Mouse (Mus musculus): Measurements from ENCODE around the gene Brpf3. TPM values are rescaled to one million over a fixed set of nuclear protein-coding genes. Genes with fewer than 3 reads are reported as not detected.
A peak's percentile ranks its signal among the peaks of the same experiment; 100 is the strongest.

Brpf3 gene
- polyA plus RNA-seq, 1 experiment from 2014 or later, result 12.9 TPM

DNA sequence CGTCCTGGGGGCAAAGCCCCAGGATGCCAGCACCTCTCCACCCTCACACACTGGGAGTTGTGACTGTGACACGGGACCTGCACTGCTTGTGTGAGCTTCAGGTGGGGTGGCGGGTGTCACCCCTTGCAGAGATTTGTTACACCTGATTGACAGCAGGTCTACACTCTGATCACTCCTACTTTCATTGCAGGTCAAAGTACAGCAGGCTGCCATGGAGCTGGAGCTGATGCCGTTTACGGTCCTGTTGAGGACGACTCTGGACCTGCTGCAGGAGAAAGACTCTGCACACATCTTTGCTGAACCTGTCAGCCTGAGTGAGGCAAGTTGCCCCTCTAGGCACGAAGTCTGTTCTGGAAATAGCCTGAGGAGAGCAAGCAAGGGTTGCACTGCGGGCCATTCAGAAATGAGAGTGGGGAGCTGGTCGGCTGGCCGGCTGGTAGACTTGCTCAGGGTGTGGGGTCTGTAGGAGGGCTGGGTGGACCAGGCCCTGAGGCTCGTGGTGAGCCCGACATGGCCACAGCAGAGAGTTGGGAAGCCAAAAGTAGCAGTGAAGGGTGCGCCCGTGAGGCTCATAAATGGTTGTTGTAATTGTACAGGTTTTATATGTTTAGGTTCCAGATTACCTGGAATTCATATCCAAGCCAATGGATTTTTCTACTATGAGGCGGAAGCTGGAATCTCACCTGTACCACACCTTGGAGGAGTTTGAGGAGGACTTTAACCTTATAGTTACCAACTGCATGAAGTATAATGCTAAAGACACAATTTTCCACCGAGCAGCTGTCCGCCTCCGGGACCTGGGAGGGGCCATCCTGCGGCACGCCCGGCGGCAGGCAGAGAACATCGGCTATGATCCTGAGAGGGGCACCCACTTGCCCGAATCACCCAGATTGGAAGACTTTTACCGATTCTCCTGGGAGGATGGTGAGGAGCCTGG, 16.3 kb downstream of the Brpf3 start:
- no peak overlapping the region for H3K9ac ChIP-seq (ENCODE audit: low read length)
- H3K27me3 ChIP-seq (replicated peaks; ENCODE audit: control insufficient read depth, insufficient read depth, low read length), result no peaks in the 10 kb centered on the region
- H3K36me3 ChIP-seq (ENCODE audit: control insufficient read depth, insufficient read depth, low read length), result peaks cover 94% of the 10 kb centered on the region
- H3K9me3 ChIP-seq (ENCODE audit: control insufficient read depth, low read length), result no peaks in the 10 kb centered on the region
- WGBS, result 88% methylated on average over 25 of the region's 25 CpGs
- no peak overlapping the region for H3K4me3 ChIP-seq (ENCODE audit: low read depth, low read length)
- DNase-seq (ENCODE audit: low spot score) (no peak), ATAC-seq (replicated peaks; ENCODE audit: low FRiP score, low TSS enrichment, low read depth) (no peak)
- H3K4me2 ChIP-seq (ENCODE audit: low read length), result no peak overlapping the region
- H3K4me1 ChIP-seq (replicated peaks; ENCODE audit: control insufficient read depth, insufficient read depth, low read length), result no peaks in the 10 kb centered on the region
- H3K27ac ChIP-seq (ENCODE audit: low read depth), result 0 out of 2 replicates have a peak overlapping the region, but pooled peaks have one; percentile 16

DNA sequence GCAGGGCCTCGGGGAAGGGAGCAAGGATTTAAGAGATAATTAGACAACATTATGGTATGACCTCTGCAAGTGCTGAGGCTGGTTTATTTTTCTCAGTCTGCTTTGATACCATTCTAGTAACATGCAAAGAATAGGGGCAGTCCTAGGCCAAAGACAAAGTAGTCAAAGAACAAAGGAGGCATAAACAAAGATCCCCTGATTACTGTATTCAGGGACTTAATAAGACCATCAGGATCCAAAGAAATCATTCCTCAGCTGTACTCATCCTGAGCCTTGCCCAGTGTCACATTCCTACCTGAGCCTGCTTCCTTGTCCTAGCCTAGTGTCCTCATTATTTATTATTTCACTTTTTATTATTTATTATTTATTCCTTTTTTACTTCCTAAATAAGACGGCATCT, 19.3 kb downstream of the Brpf3 start:
- no peak for ATAC-seq (replicated peaks; ENCODE audit: low FRiP score, low TSS enrichment, low read depth)
- H3K36me3 ChIP-seq (ENCODE audit: control insufficient read depth, insufficient read depth, low read length), result peaks cover 96% of the 10 kb centered on the region
- 85% methylated on average over 2 of the region's 2 CpGs for WGBS

DNA sequence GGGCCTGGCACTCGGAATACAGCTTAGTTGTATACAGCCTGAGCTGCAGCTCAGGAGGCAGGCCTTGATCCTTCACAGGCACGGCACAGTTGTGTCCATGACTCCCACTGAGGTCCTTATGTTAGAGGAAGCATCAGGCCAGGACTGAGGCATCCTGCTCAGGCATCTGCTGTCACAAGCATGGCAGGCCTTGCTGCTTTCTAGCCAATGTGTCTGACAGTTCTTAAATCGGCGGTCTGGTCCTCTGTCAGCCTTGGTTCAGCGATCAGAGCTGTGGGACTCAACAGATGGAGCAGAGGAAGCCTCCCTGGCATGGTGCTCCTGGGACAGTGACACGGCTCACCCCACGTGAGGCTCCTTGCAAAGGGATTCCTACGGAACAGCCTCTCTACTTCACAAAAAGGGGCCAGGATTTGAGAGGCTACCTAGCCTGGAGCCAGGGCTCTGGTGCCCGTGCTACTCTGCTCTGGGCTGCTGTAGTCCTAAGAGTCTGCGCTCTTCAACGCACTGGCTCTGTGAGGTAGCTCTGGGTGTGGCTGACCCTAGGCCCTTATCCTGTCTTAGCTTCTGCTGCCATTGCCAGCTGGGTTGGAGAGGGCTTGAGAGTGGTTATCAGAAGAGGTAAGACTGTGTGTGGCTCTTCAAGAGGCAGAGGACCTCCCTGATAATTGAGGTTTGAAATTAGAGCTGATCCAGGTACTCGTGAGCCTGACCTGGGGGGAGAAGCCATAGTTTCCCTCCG, 22.3 kb downstream of the Brpf3 start:
- Histone ChIP-seq H3K9ac (ENCODE audit: low read length) (no peak overlapping the region), H3K4me1 (replicated peaks; ENCODE audit: control insufficient read depth, insufficient read depth, low read length) (no peaks in the 10 kb centered on the region), H3K36me3 (ENCODE audit: control insufficient read depth, insufficient read depth, low read length) (peaks cover 99% of the 10 kb centered on the region), H3K9me3 (ENCODE audit: control insufficient read depth, low read length) (no peaks in the 10 kb centered on the region), H3K27me3 (replicated peaks; ENCODE audit: control insufficient read depth, insufficient read depth, low read length) (no peaks in the 10 kb centered on the region), H3K4me2 (ENCODE audit: low read length) (no peak overlapping the region), H3K27ac (ENCODE audit: low read depth) (no peak overlapping the region), H3K4me3 (ENCODE audit: low read depth, low read length) (no peak overlapping the region)
- DNase-seq (ENCODE audit: low spot score), result no peak
- 93% methylated on average over 13 of the region's 13 CpGs for WGBS
- no peak for ATAC-seq (replicated peaks; ENCODE audit: low FRiP score, low TSS enrichment, low read depth)

More for the DNA sequence above, 19.3 kb downstream of the Brpf3 start:
- Histone ChIP-seq H3K27me3 (replicated peaks; ENCODE audit: control insufficient read depth, insufficient read depth, low read length) (no peaks in the 10 kb centered on the region), H3K9ac (ENCODE audit: low read length) (no peak overlapping the region), H3K4me3 (ENCODE audit: low read depth, low read length) (no peak overlapping the region), H3K27ac (ENCODE audit: low read depth) (no peak overlapping the region), H3K9me3 (ENCODE audit: control insufficient read depth, low read length) (no peaks in the 10 kb centered on the region), H3K4me2 (ENCODE audit: low read length) (no peak overlapping the region), H3K4me1 (replicated peaks; ENCODE audit: control insufficient read depth, insufficient read depth, low read length) (no peaks in the 10 kb centered on the region)
- no peak for DNase-seq (ENCODE audit: low spot score)

DNA sequence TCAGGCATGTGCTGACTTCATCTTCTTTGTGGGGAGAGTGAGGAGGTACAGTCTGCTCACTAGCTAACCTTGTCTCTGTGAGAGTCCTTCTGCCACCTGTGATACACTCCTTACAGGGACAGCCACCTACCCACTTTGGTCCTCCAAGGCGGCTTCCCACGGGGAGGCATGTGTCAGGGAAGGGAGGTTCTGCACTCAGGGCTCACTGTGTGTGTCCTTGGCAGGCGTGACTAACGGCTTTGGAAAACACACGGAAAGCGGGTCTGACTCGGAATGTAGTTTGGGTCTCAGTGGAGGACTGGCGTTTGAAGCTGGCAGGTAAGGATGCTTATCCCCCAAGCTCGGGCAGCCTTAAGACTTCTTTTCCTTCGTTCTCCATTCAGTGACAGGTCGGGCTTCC, 22.9 kb downstream of the Brpf3 start:
- ATAC-seq (replicated peaks; ENCODE audit: low FRiP score, low TSS enrichment, low read depth), result no peak
- H3K4me1 ChIP-seq (replicated peaks; ENCODE audit: control insufficient read depth, insufficient read depth, low read length), result no peaks in the 10 kb centered on the region
- no peaks in the 10 kb centered on the region for H3K9me3 ChIP-seq (ENCODE audit: control insufficient read depth, low read length)
- H3K27ac ChIP-seq (ENCODE audit: low read depth), result no peak overlapping the region
- H3K27me3 ChIP-seq (replicated peaks; ENCODE audit: control insufficient read depth, insufficient read depth, low read length), result no peaks in the 10 kb centered on the region
- 88% methylated on average over 11 of the region's 11 CpGs for WGBS
- H3K4me3 ChIP-seq (ENCODE audit: low read depth, low read length), result no peak overlapping the region
- no peak for DNase-seq (ENCODE audit: low spot score)
- H3K36me3 ChIP-seq (ENCODE audit: control insufficient read depth, insufficient read depth, low read length), result peaks cover 99% of the 10 kb centered on the region
- no peak overlapping the region for H3K4me2 ChIP-seq (ENCODE audit: low read length)
- no peak overlapping the region for H3K9ac ChIP-seq (ENCODE audit: low read length)

GRCm38 (mm10) chr17:28824896-28825295, 24.0 kb downstream of the Brpf3 start:
- Histone ChIP-seq H3K36me3 (ENCODE audit: control insufficient read depth, insufficient read depth, low read length) (peaks cover 100% of the 10 kb centered on the region), H3K4me1 (replicated peaks; ENCODE audit: control insufficient read depth, insufficient read depth, low read length) (no peaks in the 10 kb centered on the region), H3K9me3 (ENCODE audit: control insufficient read depth, low read length) (no peaks in the 10 kb centered on the region), H3K9ac (ENCODE audit: low read length) (no peak overlapping the region), H3K27me3 (replicated peaks; ENCODE audit: control insufficient read depth, insufficient read depth, low read length) (no peaks in the 10 kb centered on the region), H3K4me2 (ENCODE audit: low read length) (no peak overlapping the region), H3K27ac (ENCODE audit: low read depth) (no peak overlapping the region), H3K4me3 (ENCODE audit: low read depth, low read length) (no peak overlapping the region)
- DNase-seq (ENCODE audit: low spot score) (no peak), ATAC-seq (replicated peaks; ENCODE audit: low FRiP score, low TSS enrichment, low read depth) (no peak)
- WGBS, result 76% methylated on average over 6 of the region's 6 CpGs

- H3K27ac ChIP-seq (ENCODE audit: low read depth), result no peak overlapping the region
- no peak for DNase-seq (ENCODE audit: low spot score)
- peaks cover 100% of the 10 kb centered on the region for H3K36me3 ChIP-seq (ENCODE audit: control insufficient read depth, insufficient read depth, low read length)
- H3K27me3 ChIP-seq (replicated peaks; ENCODE audit: control insufficient read depth, insufficient read depth, low read length), result no peaks in the 10 kb centered on the region
- H3K4me2 ChIP-seq (ENCODE audit: low read length), result no peak overlapping the region
- H3K4me1 ChIP-seq (replicated peaks; ENCODE audit: control insufficient read depth, insufficient read depth, low read length), result no peaks in the 10 kb centered on the region
- no peaks in the 10 kb centered on the region for H3K9me3 ChIP-seq (ENCODE audit: control insufficient read depth, low read length)
- H3K4me3 ChIP-seq (ENCODE audit: low read depth, low read length), result no peak overlapping the region
- no peak overlapping the region for H3K9ac ChIP-seq (ENCODE audit: low read length)
- WGBS, result 76% methylated on average over 6 of the region's 6 CpGs
- ATAC-seq (replicated peaks; ENCODE audit: low FRiP score, low TSS enrichment, low read depth), result no peak
These were observed 24.6 kb downstream of the Brpf3 start for GRCm38 (mm10) chr17:28825359-28826041.

DNA sequence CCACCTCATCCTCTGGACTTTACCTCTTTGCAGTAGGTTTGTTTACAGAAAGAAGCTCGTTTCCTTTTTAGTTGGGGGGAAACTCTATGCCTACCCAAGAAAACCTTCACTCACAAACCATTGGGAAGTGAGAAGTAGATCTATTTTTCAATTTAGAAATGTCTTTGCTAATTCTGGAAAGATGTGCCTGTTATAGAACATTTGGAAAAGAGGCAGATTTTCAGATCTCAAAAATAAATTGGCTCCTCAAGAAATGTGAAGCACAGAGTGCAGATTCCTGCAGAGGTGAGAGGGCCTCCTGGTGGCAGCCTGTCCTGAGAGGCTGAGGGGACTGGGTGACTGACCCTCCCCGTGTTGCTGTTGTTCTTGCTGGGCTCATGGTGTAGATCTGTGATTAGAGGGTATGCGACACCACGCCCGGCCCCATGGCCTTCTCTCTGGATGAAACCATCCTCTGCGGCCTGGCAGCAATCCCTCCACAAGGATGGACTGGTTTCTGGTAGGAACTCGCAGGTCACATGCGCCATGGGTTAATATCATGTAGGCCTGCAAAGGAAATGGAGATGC, 26.9 kb downstream of the Brpf3 start:
- no peak for DNase-seq (ENCODE audit: low spot score)
- peaks cover 100% of the 10 kb centered on the region for H3K36me3 ChIP-seq (ENCODE audit: control insufficient read depth, insufficient read depth, low read length)

GRCm38 (mm10) chr17:28829120-28829519, 28.2 kb downstream of the Brpf3 start:
- no peak for DNase-seq (ENCODE audit: low spot score)
- H3K27me3 ChIP-seq (replicated peaks; ENCODE audit: control insufficient read depth, insufficient read depth, low read length), result no peaks in the 10 kb centered on the region
- H3K9me3 ChIP-seq (ENCODE audit: control insufficient read depth, low read length), result no peaks in the 10 kb centered on the region
- H3K4me3 ChIP-seq (ENCODE audit: low read depth, low read length), result no peak overlapping the region
- no peaks in the 10 kb centered on the region for H3K4me1 ChIP-seq (replicated peaks; ENCODE audit: control insufficient read depth, insufficient read depth, low read length)
- no peak overlapping the region for H3K4me2 ChIP-seq (ENCODE audit: low read length)
- no peak overlapping the region for H3K9ac ChIP-seq (ENCODE audit: low read length)
- WGBS, result 86% methylated on average over 14 of the region's 14 CpGs
- H3K36me3 ChIP-seq (ENCODE audit: control insufficient read depth, insufficient read depth, low read length), result peaks cover 100% of the 10 kb centered on the region
- ATAC-seq (replicated peaks; ENCODE audit: low FRiP score, low TSS enrichment, low read depth), result no peak
- no peak overlapping the region for H3K27ac ChIP-seq (ENCODE audit: low read depth)

More for the DNA sequence above, 26.9 kb downstream of the Brpf3 start:
- H3K27ac ChIP-seq (ENCODE audit: low read depth), result no peak overlapping the region
- H3K27me3 ChIP-seq (replicated peaks; ENCODE audit: control insufficient read depth, insufficient read depth, low read length), result no peaks in the 10 kb centered on the region
- H3K4me3 ChIP-seq (ENCODE audit: low read depth, low read length), result no peak overlapping the region
- no peak overlapping the region for H3K4me2 ChIP-seq (ENCODE audit: low read length)
- ATAC-seq (replicated peaks; ENCODE audit: low FRiP score, low TSS enrichment, low read depth), result no peak
- no peaks in the 10 kb centered on the region for H3K4me1 ChIP-seq (replicated peaks; ENCODE audit: control insufficient read depth, insufficient read depth, low read length)
- WGBS, result 81% methylated on average over 8 of the region's 8 CpGs
- H3K9ac ChIP-seq (ENCODE audit: low read length), result no peak overlapping the region
- H3K9me3 ChIP-seq (ENCODE audit: control insufficient read depth, low read length), result no peaks in the 10 kb centered on the region
